Mouse (Mus musculus) lung, postnatal 14 days (tissue): ENCODE results near the gene Bcl6b.

Source experiments
- DNase-seq: peaks from one replicate; pipeline ENCODE4 v3.0.0; 2021

Bcl6b gene

GRCm38 (mm10) chr11:70210681-70211080 lies 18.9 kb downstream of the Bcl6b start:
- DNase-seq: no peak

- DNase-seq: no peak
Observed at GRCm38 (mm10) chr11:70208778-70209388, 20.7 kb downstream of the Bcl6b start.

GRCm38 (mm10) chr11:70207283-70207682 lies 22.3 kb downstream of the Bcl6b start:
- no peak for DNase-seq

- no peak for DNase-seq
Observed at GRCm38 (mm10) chr11:70206801-70207200, 22.8 kb downstream of the Bcl6b start.

GRCm38 (mm10) chr11:70201691-70202090 lies 27.9 kb downstream of the Bcl6b start:
- DNase-seq: peak; percentile 93

- no peak for DNase-seq
Observed at GRCm38 (mm10) chr11:70200036-70200608, 29.5 kb downstream of the Bcl6b start.

- no peak for DNase-seq
Observed at GRCm38 (mm10) chr11:70199107-70199506, 30.5 kb downstream of the Bcl6b start.

- no peak for DNase-seq
Observed at GRCm38 (mm10) chr11:70198332-70198731, 31.3 kb downstream of the Bcl6b start.

GRCm38 (mm10) chr11:70193354-70194285 lies 36.0 kb downstream of the Bcl6b start:
- peak; percentile 52 for DNase-seq

GRCm38 (mm10) chr11:70192157-70192556 lies 37.4 kb downstream of the Bcl6b start:
- DNase-seq: no peak

- DNase-seq: no peak
Observed at GRCm38 (mm10) chr11:70191188-70191587, 38.4 kb downstream of the Bcl6b start.

- no peak for DNase-seq
Observed at GRCm38 (mm10) chr11:70189319-70190134, 40.1 kb downstream of the Bcl6b start.

GRCm38 (mm10) chr11:70185120-70185519 lies 44.5 kb downstream of the Bcl6b start:
- no peak for DNase-seq

- no peak for DNase-seq
Observed at GRCm38 (mm10) chr11:70180496-70180895, 49.1 kb downstream of the Bcl6b start.

- peak; percentile 20 for DNase-seq
Observed at GRCm38 (mm10) chr11:70179401-70179800, 50.2 kb downstream of the Bcl6b start.

- no peak for DNase-seq
Observed at GRCm38 (mm10) chr11:70178756-70179155, 50.8 kb downstream of the Bcl6b start.

- no peak for DNase-seq
Observed at GRCm38 (mm10) chr11:70178311-70178710, 51.3 kb downstream of the Bcl6b start.

GRCm38 (mm10) chr11:70177647-70178046 lies 52.0 kb downstream of the Bcl6b start:
- DNase-seq: no peak

- DNase-seq: no peak
Observed at GRCm38 (mm10) chr11:70174491-70174890, 55.1 kb downstream of the Bcl6b start.
